Mouse (Mus musculus): Measurements from ENCODE around the gene Trp53i11.

DNA sequence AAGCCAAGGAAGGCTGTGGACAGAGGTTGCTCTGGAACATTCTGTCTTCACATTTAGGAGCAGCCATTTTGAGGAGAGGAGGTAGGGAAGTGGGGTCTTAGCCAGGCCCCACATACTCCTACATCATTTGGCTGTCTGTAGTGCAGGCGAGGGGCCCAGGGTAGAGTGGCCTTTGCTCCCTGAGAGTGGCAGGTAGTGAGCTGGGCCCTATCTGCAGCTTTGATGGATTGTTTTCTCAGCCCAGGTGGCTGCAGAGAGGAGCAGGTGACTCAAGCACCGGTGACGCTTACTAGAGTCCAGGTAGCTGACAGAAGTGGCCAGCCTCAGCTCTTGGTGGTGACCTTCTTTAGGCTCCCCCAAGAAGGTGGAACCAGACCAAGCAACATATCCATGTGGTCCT, 43.2 kb upstream of the Trp53i11 start:
- TF ChIP-seq CTCF (conservative IDR thresholded peaks at IDR 0.05 in 1 of 2, IDR thresholded peaks at IDR 0.05 in 1 of 2; ENCODE audit: low read depth in 2 of 2, low read length in 2 of 2) (no peak), MYC (IDR thresholded peaks at IDR 0.05; ENCODE audit: low read depth, low read length) (no peak), POLR2A (IDR thresholded peaks at IDR 0.05; ENCODE audit: low read depth, low read length) (no peak), EP300 (IDR thresholded peaks at IDR 0.05; ENCODE audit: low read length) (no peak), SIN3A (IDR thresholded peaks at IDR 0.05; ENCODE audit: low read length) (no peak), E2F4 (IDR thresholded peaks at IDR 0.05; ENCODE audit: insufficient replicate concordance, low read depth, low read length) (no peak), MAFK (IDR thresholded peaks at IDR 0.05; ENCODE audit: insufficient replicate concordance, low read length) (no peak), PAX5 (IDR thresholded peaks at IDR 0.05; ENCODE audit: low read length) (no peak), CHD2 (IDR thresholded peaks at IDR 0.05; ENCODE audit: low read length) (no peak), NELFE (IDR thresholded peaks at IDR 0.05; ENCODE audit: low read depth, low read length) (no peak), TCF12 (IDR thresholded peaks at IDR 0.05; ENCODE audit: low read depth, low read length) (no peak), ZNF384 (IDR thresholded peaks at IDR 0.05; ENCODE audit: low read depth, low read length) (no peak)

Data from CH12.LX (cell line).